Mouse (Mus musculus): ENCODE data around the gene Layn. TPM values are rescaled to one million over a fixed set of nuclear protein-coding genes. Genes with fewer than 3 reads are reported as not detected.

Layn gene
- polyA plus RNA-seq (2012; rRNA removed) = 5.1 and 5.2 TPM in 2 replicates

DNA sequence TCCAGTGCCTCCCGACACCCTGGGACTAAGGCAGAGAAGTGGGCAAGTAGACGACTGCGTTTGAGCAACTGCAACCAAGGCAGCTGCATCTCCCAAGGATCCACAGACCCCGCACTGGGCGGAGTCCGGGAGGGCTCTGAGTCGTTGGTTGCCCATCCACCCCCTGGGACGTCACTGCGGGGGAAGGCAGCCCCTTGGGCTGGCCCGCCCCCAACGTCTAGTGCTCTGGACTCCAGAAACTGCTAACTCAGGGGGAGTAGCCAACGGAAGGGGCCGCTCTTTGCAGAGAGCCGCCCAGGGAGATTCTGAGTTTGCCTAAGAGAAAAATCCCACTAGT lies at the start of gene Layn:
Gene Layn (minus strand): TSS at position 116 of the 337 bp plus-strand sequence.
- Histone ChIP-seq H3K27ac (ENCODE audit: insufficient read depth, low read length) (peak within 1 kb of the TSS; percentile 45; the same call in 1 of the 2 replicates), H3K4me1 (ENCODE audit: control insufficient read depth, insufficient read depth, low read length) (no peaks in the 10 kb centered on the region), H3K4me3 (ENCODE audit: insufficient read depth, low read length) (peak within 1 kb of the TSS; percentile 36)
- TF ChIP-seq CTCF (IDR thresholded peaks at IDR 0.05; ENCODE audit: extremely low read depth, insufficient read depth, low read length) = no peak
- TF ChIP-seq POLR2A (IDR thresholded peaks at IDR 0.05; ENCODE audit: extremely low read depth, insufficient read depth, low read length) = peak; percentile 40; the same call in 1 of the 2 replicates

DNA sequence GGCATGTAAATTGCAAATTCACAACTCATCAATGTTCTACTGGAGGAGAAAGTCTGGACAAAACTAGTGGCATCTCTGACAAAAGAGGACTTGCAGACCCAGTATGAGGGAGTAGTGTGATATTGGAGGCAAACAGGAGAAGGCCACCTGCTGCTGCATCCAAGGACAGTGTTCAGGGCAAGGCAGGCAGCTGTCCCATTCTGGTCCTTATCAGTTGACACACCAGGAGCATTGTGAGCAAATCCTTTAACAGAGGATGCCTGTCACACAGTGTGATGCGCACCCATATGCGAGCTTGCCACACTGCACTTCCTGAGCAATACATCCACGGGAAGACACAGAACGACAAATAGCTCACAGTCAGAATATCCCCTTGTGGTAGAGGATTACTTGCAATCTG lies 37.9 kb upstream of the Layn start:
- Histone ChIP-seq H3K4me1 (ENCODE audit: control insufficient read depth, insufficient read depth, low read length) (no peaks in the 10 kb centered on the region), H3K4me3 (ENCODE audit: insufficient read depth, low read length) (no peak overlapping the region), H3K27ac (ENCODE audit: insufficient read depth, low read length) (no peak overlapping the region)
- TF ChIP-seq POLR2A (IDR thresholded peaks at IDR 0.05; ENCODE audit: extremely low read depth, insufficient read depth, low read length) (no peak), CTCF (IDR thresholded peaks at IDR 0.05; ENCODE audit: extremely low read depth, insufficient read depth, low read length) (no peak)

DNA sequence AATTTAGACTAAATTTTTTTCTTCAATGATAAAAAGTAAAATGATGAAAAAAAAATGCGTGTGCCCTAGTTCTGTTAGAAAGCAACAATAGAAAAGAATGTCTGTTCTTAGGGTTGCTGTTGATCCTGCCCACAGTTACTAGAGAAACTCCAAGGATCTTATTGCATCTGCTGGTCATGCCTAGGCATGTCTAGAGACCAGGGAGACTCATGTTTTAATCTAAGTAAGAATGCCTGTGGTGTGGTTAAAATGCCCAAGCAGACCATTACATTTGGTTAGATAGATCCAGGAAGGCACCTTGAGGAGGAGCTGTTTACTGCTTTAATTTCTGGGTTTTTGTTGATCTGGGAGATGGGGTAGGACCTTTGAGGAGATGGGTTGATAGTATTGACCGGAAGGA lies 28.9 kb upstream of the Layn start:
- H3K4me3 ChIP-seq (ENCODE audit: insufficient read depth, low read length) = no peak overlapping the region

DNA sequence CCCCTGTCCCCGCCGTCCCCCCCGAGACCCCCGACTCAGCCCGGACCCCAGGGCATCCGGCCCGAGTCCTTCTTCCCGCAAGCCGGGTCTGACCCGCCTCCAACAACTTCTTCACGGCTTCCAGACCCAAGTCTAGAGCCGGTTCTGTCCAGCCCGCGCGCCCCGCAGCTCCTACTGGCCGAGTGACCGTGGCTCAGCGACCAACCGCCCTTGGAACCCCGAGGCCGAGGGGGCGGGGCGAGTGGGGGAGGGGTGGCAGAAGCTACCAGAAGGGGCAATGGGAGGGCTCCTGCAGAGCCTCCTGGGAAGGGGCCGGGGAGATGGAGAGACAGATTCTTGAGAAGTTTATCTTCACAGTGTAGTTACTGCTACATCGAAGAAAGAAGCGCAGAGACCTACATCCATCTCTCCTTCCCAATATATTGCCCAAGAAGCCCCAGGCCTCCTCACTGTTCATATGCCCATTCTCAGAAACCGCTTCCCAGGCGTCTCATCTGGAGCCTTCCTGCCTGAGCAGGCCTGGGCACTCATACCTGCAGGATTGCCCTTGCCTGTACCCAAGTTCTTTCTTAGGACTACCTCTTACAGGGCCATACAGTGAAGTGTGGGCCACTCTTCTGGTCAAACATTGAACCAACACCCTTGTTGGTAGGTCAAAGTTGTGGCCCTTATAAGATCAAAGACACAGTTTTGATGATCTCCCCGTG lies 27.1 kb upstream of the Layn start:
- H3K4me1 ChIP-seq (ENCODE audit: control insufficient read depth, insufficient read depth, low read length) = no peaks in the 10 kb centered on the region
- TF ChIP-seq POLR2A (IDR thresholded peaks at IDR 0.05; ENCODE audit: extremely low read depth, insufficient read depth, low read length) (no peak), CTCF (IDR thresholded peaks at IDR 0.05; ENCODE audit: extremely low read depth, insufficient read depth, low read length) (no peak)
- H3K27ac ChIP-seq (ENCODE audit: insufficient read depth, low read length) = no peak overlapping the region
- H3K4me3 ChIP-seq (ENCODE audit: insufficient read depth, low read length) = peak overlapping the region; percentile 46; the same call in 1 of the 2 replicates

More for the DNA sequence above, 28.9 kb upstream of the Layn start:
- no peak for TF ChIP-seq CTCF (IDR thresholded peaks at IDR 0.05; ENCODE audit: extremely low read depth, insufficient read depth, low read length)
- no peak for TF ChIP-seq POLR2A (IDR thresholded peaks at IDR 0.05; ENCODE audit: extremely low read depth, insufficient read depth, low read length)
- Histone ChIP-seq H3K27ac (ENCODE audit: insufficient read depth, low read length) (no peak overlapping the region), H3K4me1 (ENCODE audit: control insufficient read depth, insufficient read depth, low read length) (no peaks in the 10 kb centered on the region)

DNA sequence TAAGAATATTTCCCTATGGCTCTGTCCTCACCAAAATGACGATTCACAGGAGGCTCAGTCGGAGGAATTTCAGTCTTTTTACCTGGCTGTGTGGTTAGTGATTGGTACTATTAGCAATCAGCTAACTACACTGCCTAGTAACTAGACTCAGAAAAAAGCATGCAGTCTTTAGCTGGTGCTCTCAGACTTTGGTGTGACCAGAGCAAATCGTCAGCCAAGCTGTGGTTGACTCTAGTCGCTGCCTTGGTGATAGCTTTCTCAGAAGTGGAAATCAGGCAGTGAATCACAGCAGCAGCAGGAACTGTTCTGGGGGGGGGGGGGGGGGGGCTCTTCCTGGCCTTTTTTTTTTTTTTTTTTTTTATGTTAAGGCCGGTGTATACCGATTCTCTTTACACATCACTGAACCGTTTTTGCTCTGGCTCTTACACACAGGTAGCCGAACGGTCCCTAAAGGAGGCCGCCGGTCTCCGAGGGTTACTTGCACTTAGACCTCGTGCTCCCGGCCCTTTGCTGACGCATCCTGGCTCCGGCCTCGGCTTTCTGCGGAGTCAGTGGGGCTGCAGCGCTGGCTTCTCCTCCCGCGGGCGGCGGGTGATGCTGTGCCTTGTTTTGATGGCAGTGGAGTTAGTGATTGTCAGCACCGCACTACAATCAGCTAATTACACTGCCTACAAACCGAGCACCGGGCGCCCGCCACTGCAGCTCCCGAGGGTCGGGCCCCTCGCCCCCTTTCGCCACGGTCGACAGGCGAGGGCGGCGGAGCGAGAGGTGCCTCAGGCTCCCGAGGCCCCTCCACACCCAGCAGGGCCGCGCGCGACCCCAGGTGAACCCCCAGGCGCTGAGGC lies 26.3 kb upstream of the Layn start:
- no peak overlapping the region for H3K27ac ChIP-seq (ENCODE audit: insufficient read depth, low read length)
- TF ChIP-seq POLR2A (IDR thresholded peaks at IDR 0.05; ENCODE audit: extremely low read depth, insufficient read depth, low read length) (no peak), CTCF (IDR thresholded peaks at IDR 0.05; ENCODE audit: extremely low read depth, insufficient read depth, low read length) (no peak)
- H3K4me3 ChIP-seq (ENCODE audit: insufficient read depth, low read length) = peak overlapping the region; percentile 46
- H3K4me1 ChIP-seq (ENCODE audit: control insufficient read depth, insufficient read depth, low read length) = no peaks in the 10 kb centered on the region

DNA sequence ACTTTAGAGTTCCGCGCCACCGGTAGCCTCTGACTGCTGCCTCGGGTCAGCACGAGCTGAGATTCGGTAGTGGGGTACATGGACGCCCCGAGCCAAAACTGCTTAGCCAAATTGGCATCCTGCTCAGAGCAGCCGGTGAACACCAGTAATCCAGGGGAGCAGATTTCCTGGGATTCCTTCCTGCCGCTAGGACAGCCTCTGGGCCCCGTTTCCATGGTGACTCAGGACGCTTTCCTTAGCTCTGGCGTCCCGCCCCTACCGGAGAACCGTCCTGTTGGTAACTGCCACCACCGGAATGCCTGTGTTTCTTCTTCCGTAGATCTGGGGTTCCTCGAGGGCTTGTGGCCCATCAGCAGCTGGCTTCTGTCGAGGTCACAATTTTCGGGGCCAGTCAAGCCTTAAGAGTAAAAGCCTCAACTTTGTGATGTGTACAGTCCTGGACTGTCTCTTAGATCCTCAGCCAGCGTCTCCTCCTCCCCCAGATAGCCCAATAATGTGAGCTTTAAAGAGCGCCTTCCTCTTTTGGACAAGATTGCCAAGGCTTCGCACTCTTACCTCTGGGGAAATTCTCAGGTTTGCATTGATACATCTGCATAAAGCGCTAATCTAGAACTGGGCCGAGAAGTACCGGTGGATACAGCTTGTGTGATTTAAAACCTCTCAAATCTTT lies 25.0 kb upstream of the Layn start, which contains the start of gene 4833427G06Rik:
Gene 4833427G06Rik (minus strand): TSS at position 323 of the 670 bp plus-strand sequence.
- TF ChIP-seq CTCF (IDR thresholded peaks at IDR 0.05; ENCODE audit: extremely low read depth, insufficient read depth, low read length) (no peak), POLR2A (IDR thresholded peaks at IDR 0.05; ENCODE audit: extremely low read depth, insufficient read depth, low read length) (no peak)
- no peaks in the 10 kb centered on the region for H3K4me1 ChIP-seq (ENCODE audit: control insufficient read depth, insufficient read depth, low read length)
- H3K4me3 ChIP-seq (ENCODE audit: insufficient read depth, low read length) = no peak within 1 kb of the TSS
- H3K27ac ChIP-seq (ENCODE audit: insufficient read depth, low read length) = no peak within 1 kb of the TSS

DNA sequence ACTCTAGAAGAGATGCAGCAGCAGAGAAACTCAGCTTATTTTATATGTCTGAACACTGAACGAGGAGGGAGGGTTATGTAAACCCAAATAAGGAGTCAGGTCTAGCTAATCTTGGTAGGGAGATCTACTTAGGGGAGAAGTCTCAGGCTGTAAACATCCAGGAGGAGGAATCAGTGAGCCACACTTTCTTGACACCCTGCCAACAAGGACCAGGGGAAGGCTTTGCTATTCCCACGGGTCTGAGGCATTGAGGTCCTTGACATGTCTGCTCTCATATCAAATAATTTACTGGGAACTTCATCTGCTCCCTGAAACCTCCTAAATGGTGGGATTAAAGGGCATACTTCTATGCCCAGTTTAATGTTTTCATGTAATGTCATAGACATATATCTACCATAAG lies 19.4 kb upstream of the Layn start:
- Histone ChIP-seq H3K4me1 (ENCODE audit: control insufficient read depth, insufficient read depth, low read length) (no peaks in the 10 kb centered on the region), H3K27ac (ENCODE audit: insufficient read depth, low read length) (no peak overlapping the region), H3K4me3 (ENCODE audit: insufficient read depth, low read length) (no peak overlapping the region)
- no peak for TF ChIP-seq CTCF (IDR thresholded peaks at IDR 0.05; ENCODE audit: extremely low read depth, insufficient read depth, low read length)
- no peak for TF ChIP-seq POLR2A (IDR thresholded peaks at IDR 0.05; ENCODE audit: extremely low read depth, insufficient read depth, low read length)

DNA sequence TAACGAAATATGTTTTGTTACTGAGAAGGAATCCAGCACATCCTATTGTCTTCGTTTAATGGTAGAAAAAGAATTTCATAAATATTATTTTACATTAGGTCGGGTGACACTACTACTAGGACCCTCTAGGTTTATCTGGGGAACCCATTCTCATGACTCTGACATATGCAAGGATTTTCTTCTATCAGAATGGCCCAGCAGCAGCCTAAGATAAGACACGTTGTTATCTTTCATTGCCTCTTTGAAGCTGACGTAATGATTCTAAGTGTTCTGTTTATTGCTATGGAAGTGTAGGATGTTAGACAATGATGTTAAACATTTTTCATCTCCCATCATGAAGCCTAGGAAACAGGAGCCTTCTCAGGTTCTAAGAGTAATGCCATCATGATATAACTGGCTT lies 16.8 kb upstream of the Layn start:
- Histone ChIP-seq H3K4me3 (ENCODE audit: insufficient read depth, low read length) (no peak overlapping the region), H3K4me1 (ENCODE audit: control insufficient read depth, insufficient read depth, low read length) (no peaks in the 10 kb centered on the region), H3K27ac (ENCODE audit: insufficient read depth, low read length) (no peak overlapping the region)
- TF ChIP-seq POLR2A (IDR thresholded peaks at IDR 0.05; ENCODE audit: extremely low read depth, insufficient read depth, low read length) (no peak), CTCF (IDR thresholded peaks at IDR 0.05; ENCODE audit: extremely low read depth, insufficient read depth, low read length) (no peak)

DNA sequence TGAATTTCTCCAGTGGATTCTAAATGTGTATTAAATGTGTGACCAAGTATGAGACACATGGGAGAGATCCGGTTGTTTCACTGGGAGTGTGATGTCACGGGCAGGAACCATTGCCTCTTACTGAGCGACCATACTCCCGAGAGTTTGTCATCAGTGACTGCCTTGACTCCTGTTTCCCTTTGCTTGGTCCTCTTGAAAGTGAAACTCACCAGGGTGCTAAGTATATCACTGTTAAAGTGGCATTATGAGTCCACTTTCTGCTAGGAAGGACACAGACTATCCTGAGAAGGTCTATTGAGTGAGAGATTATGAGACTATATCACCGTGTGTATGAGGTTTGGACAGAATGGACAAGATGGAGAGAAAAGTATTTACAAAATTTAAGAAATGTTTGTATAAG lies 4.7 kb upstream of the Layn start:
- no peak for TF ChIP-seq POLR2A (IDR thresholded peaks at IDR 0.05; ENCODE audit: extremely low read depth, insufficient read depth, low read length)
- TF ChIP-seq CTCF (IDR thresholded peaks at IDR 0.05; ENCODE audit: extremely low read depth, insufficient read depth, low read length) = no peak
- Histone ChIP-seq H3K4me3 (ENCODE audit: insufficient read depth, low read length) (no peak overlapping the region), H3K4me1 (ENCODE audit: control insufficient read depth, insufficient read depth, low read length) (no peaks in the 10 kb centered on the region), H3K27ac (ENCODE audit: insufficient read depth, low read length) (no peak overlapping the region)

Measured in cortical plate, adult 2 months (tissue).